Mouse (Mus musculus) spleen, adult 2 months (tissue): ENCODE data around the gene Gm49450.

Experiments
- CTCF ChIP-seq: fragments of 200-500 bp; IDR thresholded peaks from 2 replicates; pipeline ENCODE4 v1.5.1; 2011; ENCODE audit warnings: mild to moderate bottlenecking, inconsistent platforms; ENCODE audit not compliant: insufficient read depth, insufficient read length, insufficient replicate concordance; ENCODE audit errors: extremely low read depth
- POLR2A ChIP-seq: fragments of 200-500 bp; IDR thresholded peaks from 2 replicates; pipeline ENCODE4 v1.6.1; 2011; ENCODE audit warnings: low read depth, low read length, inconsistent platforms

- no peak for TF ChIP-seq POLR2A
- TF ChIP-seq CTCF = no peak
Measured at GRCm38 (mm10) chr15:98933833-98934216, 19.5 kb downstream of the Gm49450 start.
